Mouse (Mus musculus): Measurements from ENCODE around the gene Tbc1d22a.

GRCm38 (mm10) chr15:86260111-86260510, 45.9 kb downstream of the Tbc1d22a start:
- TF ChIP-seq POLR2A (IDR thresholded peaks at IDR 0.05; ENCODE audit: low read depth, low read length) (no peak), CTCF (IDR thresholded peaks at IDR 0.05; ENCODE audit: borderline replicate concordance, insufficient read depth, low read length) (no peak)
